Mouse (Mus musculus) kidney, embryonic 15.5 days (tissue): ENCODE data around the gene Smad6. TPM values are rescaled to one million over a fixed set of nuclear protein-coding genes. Genes with fewer than 3 reads are reported as not detected.

Experiments
- ATAC-seq: fragments of 200-750 bp; cut with Nextera tagmentation; replicated peaks from 2 replicates; pipeline ENCODE4 v1.8.0; 2017; ENCODE audit warnings: moderate TSS enrichment; ENCODE audit not compliant: low FRiP score
- H3K27ac ChIP-seq: fragments of 300-500 bp; sonication (generic); 2 replicates; pipeline ENCODE4 v1.5.1; 2015; ENCODE audit warnings: mild to moderate bottlenecking, inconsistent platforms
- H3K27me3 ChIP-seq: fragments of 300-500 bp; sonication (generic); 2 replicates; pipeline ENCODE4 v1.6.1; 2015; ENCODE audit warnings: inconsistent platforms
- H3K36me3 ChIP-seq: fragments of 300-500 bp; sonication (generic); 2 replicates; pipeline ENCODE4 v1.6.1; 2015; ENCODE audit warnings: inconsistent platforms
- H3K4me1 ChIP-seq: fragments of 300-500 bp; sonication (generic); 2 replicates; pipeline ENCODE4 v1.6.1; 2015; ENCODE audit warnings: inconsistent platforms
- H3K4me2 ChIP-seq: fragments of 300-500 bp; sonication (generic); 2 replicates; pipeline ENCODE4 v1.6.1; 2015; ENCODE audit warnings: moderate library complexity, mild to moderate bottlenecking, inconsistent platforms
- H3K4me3 ChIP-seq: fragments of 300-500 bp; sonication (generic); replicated peaks from 2 replicates; pipeline ENCODE4 v1.5.1; 2015; ENCODE audit warnings: mild to moderate bottlenecking, inconsistent platforms
- H3K9ac ChIP-seq: fragments of 300-500 bp; sonication (generic); 2 replicates; pipeline ENCODE4 v1.6.1; 2015; ENCODE audit warnings: mild to moderate bottlenecking, inconsistent platforms
- H3K9me3 ChIP-seq: fragments of 300-500 bp; sonication (generic); replicated peaks from 2 replicates; pipeline ENCODE4 v1.6.1; 2016; ENCODE audit warnings: inconsistent platforms
- WGBS: fragments of 180-500 bp; shearing (Covaris S2); methylation state at CpG from one replicate; pipeline ENCODE4 v1.1.7; 2015; ENCODE audit warnings: mixed read lengths; 5-methylcytosine and 5-hydroxymethylcytosine counted together
- polyA plus RNA-seq: library from polyadenylated mRNA; unstranded; fragments of >200 nt; fragmentation: Nextera tagmentation; extraction: Ambion mirVana; gene quantifications from 2 replicates; pipeline ENCODE4 v1.2.1, GENCODE M21; 2015

Gene Smad6
- polyA plus RNA-seq, 1 experiment from 2014 or later, result 12.3 TPM

DNA sequence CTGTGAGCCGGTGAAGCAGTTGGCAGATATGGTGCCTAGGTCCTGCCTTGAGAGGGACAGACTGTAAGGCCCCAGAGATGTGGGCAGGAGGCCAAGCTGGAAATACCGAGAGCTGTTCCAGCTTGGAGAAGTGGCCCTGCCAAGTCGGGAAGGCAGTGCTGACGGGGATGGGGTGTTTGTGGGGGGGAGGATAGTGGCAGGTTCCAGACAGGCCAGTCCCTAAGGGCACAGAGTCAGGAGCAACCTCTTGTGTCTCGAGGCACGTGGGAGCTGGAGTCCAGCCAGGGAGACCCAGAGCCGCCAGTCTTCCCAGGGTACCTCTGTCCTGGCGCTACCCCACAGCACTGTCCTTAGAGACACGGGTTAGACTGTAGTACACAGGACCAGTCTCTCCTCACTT lies 53.3 kb downstream of the Smad6 start:
- 0 out of 2 replicates have a peak, but pooled peaks have one; percentile 5 for ATAC-seq
- Histone ChIP-seq H3K36me3 (peaks cover 10% of the 10 kb centered on the region), H3K9ac (no peak overlapping the region), H3K4me2 (no peak overlapping the region), H3K4me3 (no peak overlapping the region), H3K27me3 (no peaks in the 10 kb centered on the region), H3K9me3 (no peaks in the 10 kb centered on the region), H3K4me1 (peaks cover 96% of the 10 kb centered on the region), H3K27ac (peak overlapping the region; percentile 86)
- WGBS, result 46% methylated on average over 9 of the region's 9 CpGs

DNA sequence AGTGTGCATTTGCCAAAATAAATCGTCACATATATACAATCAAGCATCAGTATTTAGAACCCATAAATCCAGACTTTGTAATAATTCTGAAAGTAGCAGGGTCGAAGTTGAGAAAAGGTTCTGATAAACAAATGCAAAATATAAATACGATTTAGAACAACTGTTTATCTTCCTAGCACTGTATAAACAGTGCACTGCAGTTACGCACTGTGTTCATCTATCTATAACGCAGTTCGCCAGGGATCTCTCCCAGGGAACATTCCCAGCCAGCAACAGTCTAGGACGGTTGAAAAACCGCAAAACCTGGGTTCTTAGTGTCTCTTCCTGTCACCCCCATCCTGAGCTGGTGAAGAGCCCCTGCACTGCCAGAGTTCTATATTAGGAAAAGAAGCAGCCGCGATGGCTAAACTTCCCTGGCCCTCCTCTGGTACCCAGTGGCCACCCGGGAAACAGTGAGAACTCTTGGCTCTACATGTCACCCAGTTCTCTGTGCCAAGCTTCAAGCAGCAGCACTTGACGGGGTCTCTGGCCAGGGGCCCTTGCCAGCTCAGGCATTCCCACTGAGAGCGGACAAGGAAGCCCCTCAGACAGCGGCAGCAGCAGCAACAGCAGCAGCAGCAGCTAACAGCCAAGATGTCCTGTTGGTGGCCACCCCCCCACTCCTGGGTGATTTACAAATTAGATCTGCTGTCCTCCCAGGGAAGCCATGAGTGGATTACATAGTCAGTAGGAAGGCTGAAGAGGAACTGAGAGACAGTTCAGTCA lies 54.3 kb downstream of the Smad6 start:
- peaks cover 97% of the 10 kb centered on the region for H3K4me1 ChIP-seq
- H3K9me3 ChIP-seq, result no peaks in the 10 kb centered on the region
- H3K27me3 ChIP-seq, result no peaks in the 10 kb centered on the region
- 0 out of 2 replicates have a peak overlapping the region, but pooled peaks have one; percentile 18 for H3K9ac ChIP-seq
- H3K4me3 ChIP-seq, result no peak overlapping the region
- H3K36me3 ChIP-seq, result peaks cover 4% of the 10 kb centered on the region
- H3K27ac ChIP-seq, result peak overlapping the region; percentile 86
- ATAC-seq, result no peak
- 53% methylated on average over 14 of the region's 14 CpGs for WGBS
- H3K4me2 ChIP-seq, result peak overlapping the region; percentile 29

DNA sequence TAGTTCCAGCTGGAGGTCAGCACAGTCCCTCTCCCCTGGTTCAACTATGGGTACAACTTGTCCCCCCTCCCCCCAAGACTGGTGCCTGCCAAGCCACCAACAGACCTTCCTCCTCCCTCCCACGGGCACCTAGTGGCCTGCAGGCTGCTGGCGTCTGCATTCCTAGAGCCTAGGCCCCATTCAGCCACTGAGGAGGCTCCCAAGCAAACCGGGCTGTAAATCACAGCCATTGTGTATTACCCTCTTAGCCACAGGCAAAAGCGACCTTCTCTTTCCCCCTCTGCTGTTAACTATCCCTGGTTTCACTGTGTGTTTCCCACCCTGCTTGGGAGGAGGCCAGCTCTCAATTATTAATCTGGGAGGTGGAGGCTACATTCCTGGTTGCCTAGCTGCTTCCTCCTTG lies 56.3 kb downstream of the Smad6 start:
- Histone ChIP-seq H3K9me3 (no peaks in the 10 kb centered on the region), H3K4me3 (no peak overlapping the region), H3K4me1 (peaks cover 97% of the 10 kb centered on the region), H3K36me3 (0 out of 2 replicates have a peak, but pooled peaks cover 2% of the 10 kb centered on the region), H3K27me3 (no peaks in the 10 kb centered on the region), H3K27ac (peak overlapping the region; percentile 89), H3K9ac (no peak overlapping the region), H3K4me2 (peak overlapping the region; percentile 34)
- 8% methylated on average over 4 of the region's 4 CpGs for WGBS
- ATAC-seq, result peak; percentile 66

DNA sequence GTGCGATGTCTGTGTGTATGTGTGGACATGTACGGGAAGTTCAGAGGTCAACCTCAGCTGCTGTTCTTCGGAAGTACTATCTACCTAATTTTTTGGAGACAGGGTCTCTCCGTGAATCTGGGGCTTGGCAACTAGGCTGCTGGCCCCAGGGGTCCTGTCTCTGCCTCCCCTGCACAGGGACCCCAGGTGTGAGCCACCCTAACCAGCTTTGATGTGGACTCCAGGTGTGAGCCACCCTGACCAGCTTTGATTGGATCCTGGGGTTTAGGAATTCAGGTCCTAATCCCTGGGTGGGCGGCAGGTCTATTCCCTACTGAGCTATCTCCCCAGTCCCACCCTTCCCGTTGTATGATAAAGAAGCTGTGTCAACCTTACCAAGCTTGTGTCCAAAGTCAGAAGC lies 60.0 kb downstream of the Smad6 start:
- Histone ChIP-seq H3K9me3 (no peaks in the 10 kb centered on the region), H3K4me3 (no peak overlapping the region), H3K36me3 (0 out of 2 replicates have a peak, but pooled peaks cover 2% of the 10 kb centered on the region), H3K4me1 (peaks cover 98% of the 10 kb centered on the region), H3K27ac (no peak overlapping the region), H3K27me3 (no peaks in the 10 kb centered on the region), H3K9ac (no peak overlapping the region), H3K4me2 (no peak overlapping the region)
- 85% methylated on average over 6 of the region's 6 CpGs for WGBS
- no peak for ATAC-seq

DNA sequence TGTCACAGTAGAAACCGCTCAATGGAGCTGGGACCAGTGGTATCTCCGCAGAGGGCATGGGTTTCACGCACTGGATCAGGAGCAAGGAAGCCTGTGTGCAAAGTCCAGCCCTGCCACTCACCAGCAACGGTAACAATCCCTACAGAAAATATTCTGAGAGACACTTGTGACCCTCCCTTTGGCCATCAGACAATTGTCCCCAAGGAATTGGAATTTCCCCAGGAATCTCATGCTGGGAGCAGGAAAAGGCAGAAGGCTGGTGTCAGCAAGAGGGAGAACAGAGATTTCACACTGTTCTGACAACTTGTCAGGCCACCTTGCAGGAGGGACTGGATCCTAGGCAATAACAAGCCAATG lies 61.1 kb downstream of the Smad6 start:
- H3K9ac ChIP-seq, result peak overlapping the region; percentile 1; the same call in 1 of the 2 replicates
- H3K4me3 ChIP-seq, result no peak overlapping the region
- 0 out of 2 replicates have a peak, but pooled peaks cover 2% of the 10 kb centered on the region for H3K36me3 ChIP-seq
- H3K4me2 ChIP-seq, result peak overlapping the region; percentile 31
- no peak for ATAC-seq
- H3K4me1 ChIP-seq, result peaks cover 98% of the 10 kb centered on the region
- 16% methylated on average over 4 of the region's 4 CpGs for WGBS
- no peaks in the 10 kb centered on the region for H3K27me3 ChIP-seq
- no peaks in the 10 kb centered on the region for H3K9me3 ChIP-seq
- peak overlapping the region; percentile 87 for H3K27ac ChIP-seq

DNA sequence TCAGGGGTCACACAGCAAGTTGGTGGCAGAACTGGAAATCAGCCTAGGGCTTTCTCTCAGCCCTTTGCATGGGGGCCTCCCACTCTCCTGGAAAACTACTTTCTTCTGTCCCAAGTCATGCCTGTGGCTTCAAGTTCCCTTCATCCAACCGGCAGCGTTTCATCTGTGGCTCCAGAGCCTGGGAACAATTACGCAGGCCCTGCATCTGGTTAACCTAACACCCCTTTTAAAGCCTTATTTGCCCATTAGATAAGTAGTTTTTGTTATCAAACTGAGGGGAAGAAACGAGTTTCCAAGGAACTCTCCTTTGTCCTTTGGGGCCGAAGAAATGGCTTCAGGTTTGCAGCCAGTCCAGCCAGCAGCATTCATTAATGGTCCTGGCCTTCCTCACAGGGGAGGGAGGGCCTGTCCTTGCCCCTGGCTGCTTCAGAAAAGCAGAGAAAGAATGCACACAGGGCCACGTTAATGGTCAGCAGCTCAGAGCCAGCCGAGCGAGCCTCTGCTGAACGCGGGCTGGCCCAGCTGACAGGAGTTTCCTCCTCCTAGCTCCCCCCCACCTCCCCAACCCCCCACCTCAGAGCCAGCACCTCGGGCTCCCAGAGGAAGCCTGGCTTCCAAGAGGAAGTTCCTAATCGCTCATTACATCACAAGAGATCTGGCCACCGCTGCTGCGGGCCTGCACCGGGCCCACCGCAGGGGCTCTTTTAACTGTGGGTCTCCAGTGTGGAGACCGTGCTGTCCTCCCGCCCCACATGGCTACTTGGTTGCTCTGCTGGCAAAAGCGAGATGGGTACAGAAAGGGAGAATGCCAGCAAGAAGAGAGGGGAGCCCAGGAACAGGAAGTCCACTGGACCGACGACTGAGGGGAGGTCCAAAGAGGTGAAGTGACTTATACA lies 61.7 kb downstream of the Smad6 start:
- peak; percentile 57 for ATAC-seq
- H3K27me3 ChIP-seq, result no peaks in the 10 kb centered on the region
- H3K9ac ChIP-seq, result peak overlapping the region; percentile 1; the same call in 1 of the 2 replicates
- no peaks in the 10 kb centered on the region for H3K9me3 ChIP-seq
- peak overlapping the region; percentile 31 for H3K4me2 ChIP-seq
- peak overlapping the region; percentile 87 for H3K27ac ChIP-seq
- WGBS, result 6% methylated on average over 21 of the region's 21 CpGs
- H3K4me1 ChIP-seq, result peaks cover 96% of the 10 kb centered on the region
- 0 out of 2 replicates have a peak, but pooled peaks cover 2% of the 10 kb centered on the region for H3K36me3 ChIP-seq
- H3K4me3 ChIP-seq, result no peak overlapping the region

DNA sequence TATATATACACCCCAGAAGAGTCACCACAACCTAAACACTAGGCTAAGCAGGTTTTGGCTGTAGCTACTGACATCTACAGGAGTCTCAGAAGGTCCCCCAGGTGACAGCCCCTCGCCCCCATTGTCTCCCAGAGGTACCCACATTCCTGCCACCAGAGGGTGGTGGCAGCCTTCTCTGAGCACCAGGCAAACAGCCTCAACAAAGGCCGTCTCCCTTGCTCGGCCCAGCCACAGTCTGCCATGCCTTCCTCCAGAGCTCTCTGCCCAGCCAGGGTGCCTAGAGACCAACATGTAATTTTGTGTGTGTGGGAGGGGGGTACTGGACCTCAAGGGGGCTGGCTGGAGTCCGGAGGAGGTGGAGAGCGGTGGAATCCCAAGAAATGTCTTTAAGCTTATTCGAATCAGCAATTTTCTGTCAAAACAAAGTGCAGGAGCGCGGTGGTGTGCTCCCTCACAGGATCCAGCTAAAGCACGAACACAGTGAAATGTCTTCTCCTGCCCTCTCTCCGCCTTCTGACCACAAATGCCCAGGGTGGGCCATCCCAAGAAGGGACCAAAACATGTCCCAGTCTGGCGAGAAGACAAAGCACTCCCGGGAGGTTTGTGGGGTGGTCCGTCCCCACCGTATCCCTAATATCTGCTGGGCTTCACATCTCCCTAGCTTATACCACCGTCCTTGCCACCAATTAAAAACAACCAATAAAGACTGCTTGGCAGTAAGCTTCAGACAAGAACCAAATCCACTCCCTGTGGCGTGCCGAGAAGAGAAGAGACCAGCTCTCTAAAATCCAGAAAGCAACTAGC lies 62.5 kb downstream of the Smad6 start:
- 30% methylated on average over 17 of the region's 17 CpGs for WGBS
- Histone ChIP-seq H3K4me2 (peak overlapping the region; percentile 31), H3K4me3 (no peak overlapping the region), H3K36me3 (peaks cover under 1% of the 10 kb centered on the region; the same call in 1 of the 2 replicates), H3K9me3 (no peaks in the 10 kb centered on the region), H3K9ac (peak overlapping the region; percentile 33; the same call in 1 of the 2 replicates), H3K27ac (peak overlapping the region; percentile 87), H3K4me1 (peaks cover 87% of the 10 kb centered on the region), H3K27me3 (no peaks in the 10 kb centered on the region)
- ATAC-seq, result peak; percentile 34; the same call in 1 of the 2 replicates

DNA sequence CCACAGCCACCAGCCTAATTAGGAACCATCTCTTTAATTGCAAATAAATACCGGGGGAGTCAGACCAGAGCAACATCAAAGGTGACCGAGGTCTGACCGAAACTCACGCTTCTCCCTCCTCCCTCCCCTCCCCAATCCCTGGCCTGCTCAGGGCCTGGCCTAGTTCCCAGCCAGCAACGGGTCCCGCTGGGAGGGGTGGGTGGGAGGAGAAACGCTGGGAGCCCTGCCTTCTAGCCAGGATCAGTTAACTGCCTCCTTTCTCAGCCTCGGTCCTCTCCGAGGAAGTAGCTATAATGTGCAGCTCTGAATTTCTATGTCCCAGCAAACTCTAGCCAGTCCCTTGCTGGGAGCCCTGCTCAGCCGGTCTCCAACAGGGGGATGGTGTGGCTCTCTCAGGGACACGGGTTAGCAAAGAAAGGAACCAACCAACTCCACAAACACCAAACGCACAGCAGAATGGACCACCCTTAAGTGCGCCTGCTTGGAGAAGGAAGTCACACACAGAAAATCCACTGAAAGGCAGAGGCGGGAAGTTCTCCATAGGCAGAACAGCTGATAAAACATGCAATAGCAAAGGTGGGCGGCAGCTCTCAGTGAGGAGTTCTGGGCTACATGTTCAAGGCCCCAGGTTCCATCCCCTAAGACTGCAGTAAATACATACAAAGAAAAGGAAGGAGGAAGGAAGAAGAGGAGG lies 63.4 kb downstream of the Smad6 start:
- 9% methylated on average over 15 of the region's 15 CpGs for WGBS
- H3K4me3 ChIP-seq, result peak overlapping the region; percentile 4; the same call in 1 of the 2 replicates
- no peaks in the 10 kb centered on the region for H3K9me3 ChIP-seq
- ATAC-seq, result peak; percentile 66
- H3K9ac ChIP-seq, result peak overlapping the region; percentile 33
- peaks cover 9% of the 10 kb centered on the region for H3K36me3 ChIP-seq
- peaks cover 79% of the 10 kb centered on the region for H3K4me1 ChIP-seq
- no peaks in the 10 kb centered on the region for H3K27me3 ChIP-seq
- peak overlapping the region; percentile 31 for H3K4me2 ChIP-seq
- peak overlapping the region; percentile 87 for H3K27ac ChIP-seq

DNA sequence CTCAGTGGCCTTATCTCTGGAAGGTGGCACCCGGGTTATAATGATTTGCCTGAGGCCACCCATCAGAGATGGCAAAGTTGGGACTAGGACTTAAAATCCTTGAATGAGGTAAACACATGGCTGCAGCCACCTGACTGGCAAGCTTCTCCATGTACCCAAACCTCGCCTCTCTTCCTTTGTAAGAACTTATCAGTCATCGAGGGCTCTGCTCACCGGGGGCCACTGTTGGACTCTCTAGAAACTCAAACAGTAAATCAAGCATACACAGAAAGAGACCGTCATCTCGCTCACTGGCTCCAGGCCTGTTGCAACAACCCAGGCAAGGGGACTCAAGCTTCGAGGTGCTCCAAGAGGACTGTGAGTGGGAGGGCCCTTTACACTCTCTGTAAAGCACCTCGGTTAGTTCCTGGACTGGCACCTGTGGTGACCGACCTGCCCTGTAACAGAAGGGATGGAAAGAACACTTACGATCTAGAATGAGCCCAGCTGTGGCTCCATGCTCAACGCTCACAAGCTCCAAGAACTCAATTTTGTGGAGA lies 64.1 kb downstream of the Smad6 start:
- H3K27me3 ChIP-seq, result no peaks in the 10 kb centered on the region
- WGBS, result 42% methylated on average over 11 of the region's 11 CpGs
- no peaks in the 10 kb centered on the region for H3K9me3 ChIP-seq
- H3K36me3 ChIP-seq, result peaks cover 14% of the 10 kb centered on the region
- ATAC-seq, result no peak
- peak overlapping the region; percentile 87 for H3K27ac ChIP-seq
- H3K4me1 ChIP-seq, result peaks cover 71% of the 10 kb centered on the region
- no peak overlapping the region for H3K9ac ChIP-seq
- H3K4me2 ChIP-seq, result peak overlapping the region; percentile 31
- 0 out of 2 replicates have a peak overlapping the region, but pooled peaks have one; percentile 4 for H3K4me3 ChIP-seq

DNA sequence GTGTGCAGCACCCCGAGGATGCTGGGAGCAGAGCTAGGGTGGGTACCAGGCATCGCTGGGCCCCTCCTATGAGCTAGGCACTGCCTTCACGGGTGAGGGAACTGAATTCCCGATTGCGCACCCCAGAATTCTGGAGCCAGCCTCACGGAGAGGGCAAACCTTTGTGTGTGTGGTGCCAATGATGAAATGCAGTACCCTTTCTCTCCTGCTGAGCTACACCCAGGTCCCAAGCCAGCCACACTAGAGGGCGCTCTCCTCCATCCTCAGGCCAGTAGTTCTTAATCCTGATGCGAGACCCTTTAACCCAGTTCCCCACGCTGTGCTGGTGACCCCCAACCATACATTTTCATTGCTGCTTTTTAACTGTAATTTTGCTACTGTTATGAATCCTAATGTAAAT lies 65.8 kb downstream of the Smad6 start:
- no peak overlapping the region for H3K4me3 ChIP-seq
- ATAC-seq, result no peak
- 28% methylated on average over 9 of the region's 9 CpGs for WGBS
- H3K9ac ChIP-seq, result no peak overlapping the region
- H3K27me3 ChIP-seq, result no peaks in the 10 kb centered on the region
- H3K4me2 ChIP-seq, result no peak overlapping the region
- no peaks in the 10 kb centered on the region for H3K9me3 ChIP-seq
- peaks cover 30% of the 10 kb centered on the region for H3K36me3 ChIP-seq
- H3K27ac ChIP-seq, result 0 out of 2 replicates have a peak overlapping the region, but pooled peaks have one; percentile 11
- H3K4me1 ChIP-seq, result peaks cover 56% of the 10 kb centered on the region

DNA sequence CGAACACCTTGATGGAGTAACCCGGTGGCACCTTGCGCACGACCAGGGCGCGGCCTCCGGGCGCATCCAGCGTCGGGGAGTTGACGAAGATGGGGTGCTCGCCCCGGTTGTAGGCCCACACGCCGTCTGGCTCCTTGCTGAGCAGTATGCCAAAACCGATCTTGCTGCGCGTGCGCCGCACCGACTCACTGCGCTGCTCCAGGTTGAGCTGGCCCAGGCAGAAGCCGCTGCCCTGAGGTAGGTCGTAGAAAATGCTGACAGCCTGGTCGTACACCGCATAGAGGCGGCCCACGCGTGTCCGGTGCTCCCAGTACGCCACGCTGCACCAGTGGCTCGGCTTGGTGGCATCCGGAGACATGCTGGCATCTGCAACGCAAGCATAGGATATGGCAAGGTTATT lies 68.2 kb downstream of the Smad6 start:
- Histone ChIP-seq H3K27ac (no peak overlapping the region), H3K4me2 (no peak overlapping the region), H3K9ac (no peak overlapping the region), H3K27me3 (no peaks in the 10 kb centered on the region), H3K36me3 (peaks cover 30% of the 10 kb centered on the region), H3K4me3 (no peak overlapping the region), H3K4me1 (peaks cover 52% of the 10 kb centered on the region), H3K9me3 (no peaks in the 10 kb centered on the region)
- 76% methylated on average over 35 of the region's 35 CpGs for WGBS
- no peak for ATAC-seq
